8 mouse cellular contexts compared by ENCODE assay signal in genomic region chr9:64084661-64085399, GRCm38 (mm10). TPM values are rescaled to one million over a fixed set of nuclear protein-coding genes. Genes with fewer than 3 reads are reported as not detected.
DNase-seq lines count a peak whose midpoint lies in the region; ATAC-seq and TF ChIP-seq lines count a peak whose summit lies in the region.

No protein-coding gene starts in this region.

- peak overlapping the region; percentile 66; the same call in 1 of the 2 replicates for H3K4me3 ChIP-seq in G1E (ENCODE audit: low read depth, low read length)
- no peak overlapping the region for H3K4me3 ChIP-seq in bone marrow, adult 2 months (replicated peaks; ENCODE audit: control insufficient read depth, low read depth, low read length)
- H3K4me3 ChIP-seq in intestine, embryonic 16.5 days (ENCODE audit: low read length), result peak overlapping the region; percentile 54
- peak overlapping the region; percentile 40 for H3K4me3 ChIP-seq in lung, embryonic 14.5 days (ENCODE audit: low read depth, low read length)

- peaks cover 60% of the 10 kb centered on the region for H3K4me1 ChIP-seq in G1E (ENCODE audit: insufficient read depth, low read depth, low read length)
- no peaks in the 10 kb centered on the region; the same call in 1 of the 2 replicates for H3K4me1 ChIP-seq in bone marrow, adult 2 months (ENCODE audit: control insufficient read depth, insufficient read depth, low read length)
- peaks cover 45% of the 10 kb centered on the region for H3K4me1 ChIP-seq in intestine, embryonic 16.5 days (ENCODE audit: control insufficient read depth, insufficient read depth, low read length)
- peaks cover 15% of the 10 kb centered on the region for H3K4me1 ChIP-seq in lung, embryonic 14.5 days (ENCODE audit: insufficient read depth)

- ATAC-seq in G1E (ENCODE audit: extremely low read depth, insufficient number of reproducible peaks, low FRiP score, poor library complexity, severe bottlenecking), result no peak
- ATAC-seq in intestine, embryonic 16.5 days, result peak; percentile 60
- ATAC-seq in lung, embryonic 14.5 days (ENCODE audit: insufficient read depth), result peak; percentile 54

- peak overlapping the region; percentile 93 for H3K4me2 ChIP-seq in intestine, embryonic 16.5 days (ENCODE audit: low read depth, low read length)
- H3K4me2 ChIP-seq in lung, embryonic 14.5 days, result peak overlapping the region; percentile 77

- H3K27me3 ChIP-seq in G1E (ENCODE audit: insufficient read depth, low read length), result peaks cover 41% of the 10 kb centered on the region
- H3K27me3 ChIP-seq in intestine, embryonic 16.5 days (replicated peaks; ENCODE audit: control insufficient read depth, insufficient read depth, low read length), result no peaks in the 10 kb centered on the region
- H3K27me3 ChIP-seq in lung, embryonic 14.5 days (ENCODE audit: insufficient read depth, low read length), result no peaks in the 10 kb centered on the region

- H3K27ac ChIP-seq in bone marrow, adult 2 months (ENCODE audit: control insufficient read depth, insufficient read depth, low read depth, low read length, poor library complexity), result peak overlapping the region; percentile 68
- H3K27ac ChIP-seq in intestine, embryonic 16.5 days (ENCODE audit: low read length), result peak overlapping the region; percentile 97
- H3K27ac ChIP-seq in lung, embryonic 14.5 days (ENCODE audit: low read depth), result peak overlapping the region; percentile 92

- DNase-seq in G1E (ENCODE audit: low spot score), result peak; percentile 42
- peak; percentile 53 for DNase-seq in gastrocnemius, postnatal 10 days
- peak; percentile 83 for DNase-seq in lung, embryonic 14.5 days
- DNase-seq in retina, embryonic 14.5 days (ENCODE audit: low spot score), result peak; percentile 52
- no peak for DNase-seq in layer of hippocampus, adult 11-12 months (ENCODE audit: low spot score)
- DNase-seq in natural killer cell, adult 2 months (ENCODE audit: low spot score in 2 of 2), result no peak

- TF ChIP-seq CTCF in G1E (IDR thresholded peaks at IDR 0.05; ENCODE audit: low read depth, low read length), result no peak
- no peak for TF ChIP-seq CTCF in bone marrow, adult 2 months (IDR thresholded peaks at IDR 0.05; ENCODE audit: control insufficient read depth, insufficient read depth, low read length)
- TF ChIP-seq CTCF in lung, embryonic 14.5 days (IDR thresholded peaks at IDR 0.05; ENCODE audit: low read depth), result no peak

- H3K9me3 ChIP-seq in G1E (replicated peaks), result no peaks in the 10 kb centered on the region
- H3K9me3 ChIP-seq in intestine, embryonic 16.5 days (ENCODE audit: control insufficient read depth, low read length), result no peaks in the 10 kb centered on the region
- H3K9me3 ChIP-seq in lung, embryonic 14.5 days (ENCODE audit: low read depth, low read length), result no peaks in the 10 kb centered on the region

- TF ChIP-seq POLR2A in bone marrow, adult 2 months (IDR thresholded peaks at IDR 0.05; ENCODE audit: borderline replicate concordance, control insufficient read depth, low read depth, low read length), result no peak

- 28% methylated on average over 48 of the region's 49 CpGs for WGBS in bone marrow, adult 2 months
- 3% methylated on average over 41 of the region's 49 CpGs for WGBS in intestine, embryonic 16.5 days
- WGBS in lung, embryonic 14.5 days, result 2% methylated on average over 49 of the region's 49 CpGs

- no peaks in the 10 kb centered on the region for H3K36me3 ChIP-seq in G1E (replicated peaks)
- no peaks in the 10 kb centered on the region for H3K36me3 ChIP-seq in intestine, embryonic 16.5 days (ENCODE audit: control insufficient read depth, insufficient read depth, low read length)
- H3K36me3 ChIP-seq in lung, embryonic 14.5 days (ENCODE audit: insufficient read depth), result no peaks in the 10 kb centered on the region

- H3K9ac ChIP-seq in intestine, embryonic 16.5 days (ENCODE audit: low read depth, low read length), result peak overlapping the region; percentile 89
- H3K9ac ChIP-seq in lung, embryonic 14.5 days, result peak overlapping the region; percentile 69

RNA-seq across cellular contexts. Expression of gene Lctl, which starts 32.1 kb away (rescaled TPM):
- total RNA-seq in G1E (2014; fragmentation: Nextera tagmentation), result not detected in 2 replicates
- total RNA-seq in G1E (2017), result 0.12 TPM in 1 of 2 replicates, not detected in the other
- polyA plus RNA-seq in G1E (2012), result not detected in 2 replicates
- polyA plus RNA-seq in bone marrow, adult 2 months (2011; ENCODE audit: insufficient read depth, insufficient read length, low replicate concordance, missing spikeins), result not detected in 2 replicates
- total RNA-seq in gastrocnemius, postnatal 10 days (2021), result under 1 TPM; 0.66 to 0.68 TPM
- 0.15 and 0.40 TPM in 2 replicates for polyA plus RNA-seq in intestine, embryonic 16.5 days (2015; fragmentation: Nextera tagmentation; extraction: Ambion mirVana)
- 0.13 TPM in 1 of 2 replicates, not detected in the other for polyA plus RNA-seq in lung, embryonic 14.5 days (2014; fragmentation: Nextera tagmentation; extraction: Ambion mirVana)

Comparison
In these comparisons a context has a peak if more than half of its experiments do, and no peak if none do; other contexts are left out.
1. DNase-seq: peak in G1E (single experiment), gastrocnemius, postnatal 10 days (single experiment), lung, embryonic 14.5 days (single experiment) and retina, embryonic 14.5 days (single experiment); none in layer of hippocampus, adult 11-12 months (single experiment) and natural killer cell, adult 2 months (0 of 2).
2. Peak in every context shown above with its lines, with median percentiles within 50 percentile points of each other: H3K27ac ChIP-seq.